ENCODE assay signal across 8 mouse cellular contexts in the genomic region with DNA sequence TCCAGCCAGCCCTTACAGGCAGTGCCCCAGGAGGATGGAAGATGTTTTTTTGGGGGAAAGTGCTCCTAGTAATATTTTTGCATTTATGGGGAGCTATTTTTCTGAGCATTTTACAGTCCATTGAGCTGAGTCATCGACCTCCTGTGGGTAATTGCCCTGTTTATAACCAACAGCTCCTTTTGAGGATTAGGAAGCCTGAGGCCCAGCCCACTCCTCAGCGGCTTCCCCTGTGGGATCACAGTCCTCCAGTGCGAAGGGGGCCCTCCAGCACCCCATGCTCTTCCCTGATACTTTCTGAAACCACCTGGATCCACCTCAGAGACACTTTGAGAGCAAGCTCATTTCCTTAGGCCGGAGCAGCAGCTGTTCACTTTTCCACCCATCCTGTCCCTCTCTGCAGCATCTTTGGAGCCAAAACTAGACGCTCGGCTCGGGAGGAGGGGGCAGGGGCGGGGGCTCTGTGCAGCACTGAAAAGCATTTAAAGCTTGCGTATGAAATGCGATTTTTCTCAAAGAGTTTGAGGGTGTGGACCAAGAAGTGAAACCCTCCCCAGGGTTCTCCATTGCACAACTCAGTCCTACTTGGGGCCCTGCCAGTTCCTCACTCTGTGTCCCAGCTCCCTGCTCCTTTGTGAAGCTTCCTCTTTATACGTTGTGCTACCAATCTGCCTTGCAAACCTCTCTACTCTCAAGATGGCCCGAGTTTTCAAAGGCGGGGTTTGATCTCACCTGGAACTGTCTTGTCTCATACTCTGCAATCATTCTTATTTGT. TPM values are rescaled to one million over a fixed set of nuclear protein-coding genes. Genes with fewer than 3 reads are reported as not detected.
A peak's percentile ranks its signal among the peaks of the same experiment; 100 is the strongest.
DNase-seq lines count a peak whose midpoint lies in the region; ATAC-seq and TF ChIP-seq lines count a peak whose summit lies in the region.

No protein-coding gene starts in this region.

- no peaks in the 10 kb centered on the region for H3K27me3 ChIP-seq in heart, adult 2 months (ENCODE audit: control insufficient read depth, insufficient read depth, low read length)
- H3K27me3 ChIP-seq in heart, embryonic 12.5 days (replicated peaks) = no peaks in the 10 kb centered on the region

- peak overlapping the region; percentile 17; the same call in 1 of the 2 replicates for H3K27ac ChIP-seq in heart, adult 2 months
- H3K27ac ChIP-seq in heart, embryonic 12.5 days (ENCODE audit: poor library complexity, severe bottlenecking) = no peak overlapping the region

- WGBS in heart, adult 2 months = 61% methylated on average over 13 of the region's 13 CpGs
- WGBS in heart, embryonic 12.5 days = 68% methylated on average over 13 of the region's 13 CpGs

- ATAC-seq in heart, embryonic 12.5 days (ENCODE audit: insufficient number of reproducible peaks, low FRiP score) = no peak
- ATAC-seq in inflammation-experienced regulatory T-cells, adult 6 months = no peak

- H3K9me3 ChIP-seq in heart, embryonic 12.5 days (replicated peaks) = no peaks in the 10 kb centered on the region

- H3K9ac ChIP-seq in heart, adult 2 months (ENCODE audit: low read depth, low read length) = no peak overlapping the region
- H3K9ac ChIP-seq in heart, embryonic 12.5 days = no peak overlapping the region

- no peaks in the 10 kb centered on the region for H3K79me2 ChIP-seq in heart, adult 2 months (replicated peaks; ENCODE audit: control insufficient read depth, insufficient read depth, low read length)

- no peak overlapping the region for H3K4me2 ChIP-seq in heart, embryonic 12.5 days

- DNase-seq in heart, adult 2 months = peak; percentile 80 to 86
- DNase-seq in adrenal gland, postnatal 36 days = peak; percentile 62 to 74
- DNase-seq in gastrocnemius, postnatal 10 days = peak; percentile 76
- DNase-seq in kidney, postnatal 4 days = peak; percentile 52 to 59
- peak; percentile 78 to 81 for DNase-seq in monocyte, adult 2 months (ENCODE audit: low read depth in 1 of 2, low spot score in 2 of 2)
- peak; percentile 82 for DNase-seq in urinary bladder, postnatal 14 days (ENCODE audit: low spot score)

- H3K4me3 ChIP-seq in heart, adult 2 months = no peak overlapping the region
- H3K4me3 ChIP-seq in heart, embryonic 12.5 days = no peak overlapping the region

- TF ChIP-seq CTCF in heart, adult 2 months (IDR thresholded peaks at IDR 0.05) = no peak

- TF ChIP-seq POLR2A in heart, adult 2 months (IDR thresholded peaks at IDR 0.05; ENCODE audit: insufficient read depth, low read depth, low read length) = no peak

- H3K4me1 ChIP-seq in heart, adult 2 months (ENCODE audit: control insufficient read depth, insufficient read depth, low read length) = no peaks in the 10 kb centered on the region; the same call in 1 of the 2 replicates
- no peaks in the 10 kb centered on the region for H3K4me1 ChIP-seq in heart, embryonic 12.5 days (replicated peaks)

- intact Hi-C loops in heart, adult 2 months (cut with DNase I) = no loop called here

- H3K36me3 ChIP-seq in heart, adult 2 months (ENCODE audit: control insufficient read depth, insufficient read depth, low read length) = no peaks in the 10 kb centered on the region
- no peaks in the 10 kb centered on the region for H3K36me3 ChIP-seq in heart, embryonic 12.5 days

- TF ChIP-seq EP300 in heart, adult 2 months (IDR thresholded peaks at IDR 0.05; ENCODE audit: insufficient read depth, low read depth, low read length) = no peak

RNA-seq across cellular contexts. Expression of a gene that starts 43.5 kb away (rescaled TPM):
- 10 to 100 TPM; 24.2 to 26.1 TPM for total RNA-seq in heart, adult 2 months (2021)
- polyA plus RNA-seq in heart, adult 2 months (2012; rRNA removed) = 18.0 and 29.7 TPM in 2 replicates
- 42.9 TPM in 2 replicates for polyA plus RNA-seq in heart, embryonic 12.5 days (2016; fragmentation: Nextera tagmentation; extraction: Ambion mirVana)
- 10 to 100 TPM; 32.2 to 33.7 TPM for total RNA-seq in adrenal gland, postnatal 36 days (2021)
- 10 to 100 TPM; 17.1 to 23.5 TPM for total RNA-seq in gastrocnemius, postnatal 10 days (2021)
- polyA plus RNA-seq in inflammation-experienced regulatory T-cells, adult 6 months (2017; shearing (Covaris generic)) = 100 to 1,000 TPM; 106 to 183 (median 160) TPM
